Mouse (Mus musculus): ENCODE measurements around the gene Rundc3a. TPM values are rescaled to one million over a fixed set of nuclear protein-coding genes. Genes with fewer than 3 reads are reported as not detected.
"Not testable (repeated sequence)": the region's sequence is repeated elsewhere in the genome, so short reads cannot be mapped to it uniquely, and the experiment has no call there.

Gene Rundc3a
- polyA plus RNA-seq, 1 experiment: 3.2 TPM

DNA sequence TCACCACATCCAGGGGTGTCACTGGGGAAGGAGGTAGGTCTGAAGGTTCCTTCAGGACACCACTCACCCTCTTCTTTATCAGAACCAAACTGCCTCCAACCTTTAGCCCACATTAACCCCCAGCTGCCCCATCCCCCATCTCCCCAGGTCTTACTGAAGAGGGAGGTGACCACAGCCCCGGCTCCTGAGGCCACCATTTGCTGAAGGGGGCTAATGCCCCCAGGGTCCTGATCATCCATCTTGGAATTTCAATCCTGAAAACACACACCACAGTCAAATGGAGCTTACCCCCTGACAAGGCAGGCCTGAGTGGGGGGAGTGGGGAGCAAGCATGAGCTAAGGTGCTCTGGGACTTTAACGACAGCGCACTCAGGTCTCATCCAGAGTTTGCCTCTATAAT lies 13.2 kb downstream of the Rundc3a start:
- TF ChIP-seq POLR2A (IDR thresholded peaks at IDR 0.05; ENCODE audit: borderline replicate concordance, control insufficient read depth, low read depth, low read length) (no peak), CTCF (IDR thresholded peaks at IDR 0.05; ENCODE audit: control insufficient read depth, insufficient read depth, low read length) (no peak)
- peak overlapping the region; percentile 31; the same call in 1 of the 2 replicates for H3K27ac ChIP-seq (ENCODE audit: control insufficient read depth, insufficient read depth, low read depth, low read length, poor library complexity)
- peaks cover 2% of the 10 kb centered on the region; the same call in 1 of the 2 replicates for H3K4me1 ChIP-seq (ENCODE audit: control insufficient read depth, insufficient read depth, low read length)
- peak overlapping the region; percentile 67 for H3K4me3 ChIP-seq (replicated peaks; ENCODE audit: control insufficient read depth, low read depth, low read length)
- 40% methylated on average over 3 of the region's 3 CpGs for WGBS

DNA sequence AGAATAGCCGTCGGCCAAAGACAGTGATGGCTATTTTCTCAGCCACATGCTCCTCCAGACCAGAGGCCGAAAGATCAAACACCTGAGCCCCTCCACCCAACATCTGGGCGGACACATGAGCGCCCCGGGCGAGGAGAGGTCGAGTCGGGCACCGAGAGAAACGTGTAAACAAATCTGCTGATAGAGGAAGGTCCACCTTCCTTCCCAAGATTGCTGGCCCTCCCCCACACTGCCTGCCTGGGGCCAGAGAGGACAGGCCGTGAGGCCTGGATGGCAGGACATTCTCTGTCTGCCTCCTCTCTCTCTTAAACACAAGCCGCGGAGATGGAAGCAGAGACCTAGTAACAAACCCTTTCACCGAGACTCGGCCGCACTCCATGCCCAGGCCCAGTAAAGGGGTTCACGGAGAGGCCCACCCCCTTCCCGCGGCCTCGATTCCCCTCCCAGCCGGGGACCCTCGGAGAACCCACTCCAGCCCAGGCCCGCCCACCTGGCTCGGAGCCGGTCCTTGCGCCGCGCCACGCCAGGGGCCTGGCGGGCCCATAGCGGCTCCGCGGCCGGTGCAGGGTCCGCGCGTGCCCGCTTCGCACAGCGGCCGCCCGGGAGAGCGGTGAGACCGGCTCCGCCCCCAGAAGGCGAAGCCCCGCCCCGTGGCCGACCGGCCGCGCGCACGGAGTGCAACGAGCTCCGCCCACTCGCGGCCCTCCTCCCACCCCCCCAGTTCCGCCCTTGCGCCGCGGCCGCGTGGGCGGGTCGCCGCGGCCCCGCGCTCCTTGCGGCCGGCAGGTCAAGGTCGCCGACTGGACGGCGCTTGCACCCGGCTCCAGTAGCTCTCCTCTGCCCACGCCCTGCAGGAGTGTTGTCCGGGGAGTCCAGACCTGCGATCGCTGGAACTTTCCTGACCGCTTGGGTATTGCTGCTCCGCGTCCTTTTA lies 14.0 kb downstream of the Rundc3a start:
- peak; percentile 72; the same call in 1 of the 2 replicates for TF ChIP-seq POLR2A (IDR thresholded peaks at IDR 0.05; ENCODE audit: borderline replicate concordance, control insufficient read depth, low read depth, low read length)
- no peak for TF ChIP-seq CTCF (IDR thresholded peaks at IDR 0.05; ENCODE audit: control insufficient read depth, insufficient read depth, low read length)
- H3K4me3 ChIP-seq (replicated peaks; ENCODE audit: control insufficient read depth, low read depth, low read length): peak overlapping the region; percentile 84
- WGBS: under 1% methylated on average over 85 of the region's 85 CpGs
- H3K27ac ChIP-seq (ENCODE audit: control insufficient read depth, insufficient read depth, low read depth, low read length, poor library complexity): peak overlapping the region; percentile 35
- H3K4me1 ChIP-seq (ENCODE audit: control insufficient read depth, insufficient read depth, low read length): peaks cover 2% of the 10 kb centered on the region; the same call in 1 of the 2 replicates

DNA sequence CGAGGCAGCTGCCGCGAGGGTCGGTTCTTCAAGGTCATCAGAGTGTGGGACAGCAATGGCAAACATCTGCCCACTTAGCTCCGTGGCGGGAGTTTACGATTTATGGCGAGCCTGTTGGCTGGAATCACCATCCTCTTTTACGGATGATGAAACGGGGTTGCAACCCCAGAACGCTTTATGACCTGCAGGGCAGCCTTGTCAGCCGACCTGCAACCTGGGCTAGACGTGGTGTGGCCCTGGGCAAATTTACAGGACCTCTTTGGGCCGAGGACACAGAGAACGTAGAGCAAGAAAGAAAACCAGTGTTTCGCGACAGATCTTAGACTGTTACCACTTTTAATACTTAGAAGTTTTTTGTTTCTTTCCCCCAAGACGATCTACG lies 14.6 kb downstream of the Rundc3a start, which contains the start of gene Slc25a39:
Gene Slc25a39, minus strand, starts transcription at position 113 of the 382 bp plus-strand sequence.
- Histone ChIP-seq H3K4me1 (ENCODE audit: control insufficient read depth, insufficient read depth, low read length) (peaks cover 2% of the 10 kb centered on the region; the same call in 1 of the 2 replicates), H3K4me3 (replicated peaks; ENCODE audit: control insufficient read depth, low read depth, low read length) (peak within 1 kb of the TSS; percentile 84), H3K27ac (ENCODE audit: control insufficient read depth, insufficient read depth, low read depth, low read length, poor library complexity) (peak within 1 kb of the TSS; percentile 85)
- TF ChIP-seq CTCF (IDR thresholded peaks at IDR 0.05; ENCODE audit: control insufficient read depth, insufficient read depth, low read length) (no peak), POLR2A (IDR thresholded peaks at IDR 0.05; ENCODE audit: borderline replicate concordance, control insufficient read depth, low read depth, low read length) (no peak)
- WGBS: under 1% methylated on average over 19 of the region's 19 CpGs

DNA sequence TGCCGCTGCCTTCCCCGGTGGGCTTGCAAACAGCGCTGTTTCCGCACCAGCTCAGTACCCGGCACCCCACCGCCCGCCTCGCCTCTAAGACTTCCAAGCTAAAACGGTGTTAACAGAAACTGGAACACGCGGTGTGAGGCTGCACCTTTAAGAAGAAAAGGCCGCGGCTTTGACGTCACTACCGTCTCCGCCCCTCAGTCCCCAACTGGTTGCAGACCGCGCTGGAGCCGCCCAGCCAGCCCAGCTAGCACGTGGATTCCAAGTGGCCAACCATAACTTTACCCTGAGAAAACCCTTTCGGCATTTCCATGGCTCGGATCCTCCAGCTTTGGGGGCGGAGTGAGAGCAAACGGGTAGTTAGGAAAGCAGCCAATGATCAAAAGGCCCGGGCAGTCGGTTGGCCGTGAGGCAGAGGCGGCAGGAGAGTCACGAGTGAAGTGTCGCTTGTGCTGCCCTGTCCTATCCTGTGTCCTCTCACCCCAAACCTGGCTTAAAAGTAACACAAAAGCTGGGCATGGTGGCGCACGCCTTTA lies 15.2 kb downstream of the Rundc3a start:
- under 1% methylated on average over 32 of the region's 32 CpGs for WGBS
- Histone ChIP-seq H3K4me3 (replicated peaks; ENCODE audit: control insufficient read depth, low read depth, low read length) (peak overlapping the region; percentile 67), H3K4me1 (ENCODE audit: control insufficient read depth, insufficient read depth, low read length) (peaks cover 2% of the 10 kb centered on the region; the same call in 1 of the 2 replicates), H3K27ac (ENCODE audit: control insufficient read depth, insufficient read depth, low read depth, low read length, poor library complexity) (peak overlapping the region; percentile 85)
- peak; percentile 60 for TF ChIP-seq POLR2A (IDR thresholded peaks at IDR 0.05; ENCODE audit: borderline replicate concordance, control insufficient read depth, low read depth, low read length)
- TF ChIP-seq CTCF (IDR thresholded peaks at IDR 0.05; ENCODE audit: control insufficient read depth, insufficient read depth, low read length): no peak

DNA sequence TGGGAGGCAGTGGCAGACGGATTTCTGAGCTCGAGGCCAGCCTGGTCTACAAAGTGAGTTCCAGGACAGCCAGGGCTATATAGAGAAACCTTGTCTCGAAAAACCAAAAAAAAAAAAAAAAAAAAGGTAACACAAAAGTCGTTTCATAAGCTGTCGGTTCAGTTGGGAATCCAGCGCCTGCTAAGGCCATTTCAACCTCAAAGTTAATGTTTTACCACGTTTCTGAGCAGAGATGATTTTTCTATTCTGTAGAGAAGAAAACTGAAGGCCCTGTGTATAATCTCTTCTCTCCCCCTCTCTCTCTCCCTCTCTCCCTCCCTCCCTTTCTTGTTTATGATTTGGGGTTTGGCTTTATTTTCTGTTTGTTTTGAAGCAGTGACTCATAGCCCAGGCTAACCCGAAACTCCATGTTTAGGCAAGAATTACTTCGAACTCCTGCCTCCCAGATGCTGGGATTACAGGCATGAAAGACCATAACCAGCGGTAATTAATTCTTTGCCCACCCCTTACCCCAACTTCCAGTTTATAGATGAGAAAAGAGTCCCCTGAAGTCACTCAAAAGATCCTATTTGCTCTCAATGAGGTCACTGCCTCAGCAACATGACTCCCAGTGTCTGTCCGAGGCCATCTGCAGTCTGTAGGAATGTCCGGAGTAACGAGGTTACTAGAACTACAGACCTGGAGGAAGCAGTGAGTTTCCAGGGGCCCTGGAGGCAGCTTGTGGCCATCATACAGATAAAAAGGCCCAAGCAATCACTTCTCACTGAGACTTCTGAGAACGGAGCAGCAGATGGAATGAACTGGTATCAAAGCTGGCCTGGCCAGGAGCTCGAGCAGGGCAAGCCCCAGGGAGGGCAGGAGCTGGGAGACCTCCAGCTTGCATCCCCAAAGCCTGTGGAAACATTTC lies 15.9 kb downstream of the Rundc3a start:
- peak overlapping the region; percentile 85 for H3K27ac ChIP-seq (ENCODE audit: control insufficient read depth, insufficient read depth, low read depth, low read length, poor library complexity)

DNA sequence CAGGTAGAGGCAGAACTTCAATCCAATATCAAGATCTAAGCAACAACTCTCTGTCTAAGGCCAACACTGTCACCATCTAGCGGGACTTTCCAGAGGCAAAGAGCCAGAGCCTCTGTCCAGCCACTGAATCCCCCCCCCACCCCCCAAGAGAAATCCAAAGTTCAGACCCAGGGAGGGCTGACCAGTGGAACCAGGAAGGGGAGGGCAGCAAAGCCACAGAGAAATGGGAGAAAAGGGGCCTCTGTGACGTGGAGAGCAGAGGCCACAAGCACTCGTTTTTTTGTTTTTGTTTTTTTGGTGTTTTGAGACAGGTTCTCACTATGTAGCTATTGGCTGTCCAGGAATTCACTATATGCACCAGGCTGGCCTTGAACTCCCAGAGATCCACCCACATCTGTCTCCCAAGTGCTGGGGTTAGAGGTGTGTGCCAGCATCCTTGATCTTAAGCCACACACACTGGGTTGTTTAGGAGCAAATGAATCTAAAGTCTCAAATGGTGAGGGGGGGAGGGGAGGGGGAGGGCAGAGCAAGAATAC lies 16.7 kb downstream of the Rundc3a start:
- 76% methylated on average over 3 of the region's 3 CpGs for WGBS
- no peak for TF ChIP-seq CTCF (IDR thresholded peaks at IDR 0.05; ENCODE audit: control insufficient read depth, insufficient read depth, low read length)
- TF ChIP-seq POLR2A (IDR thresholded peaks at IDR 0.05; ENCODE audit: borderline replicate concordance, control insufficient read depth, low read depth, low read length): no peak
- Histone ChIP-seq H3K27ac (ENCODE audit: control insufficient read depth, insufficient read depth, low read depth, low read length, poor library complexity) (no peak overlapping the region), H3K4me1 (ENCODE audit: control insufficient read depth, insufficient read depth, low read length) (peaks cover 2% of the 10 kb centered on the region; the same call in 1 of the 2 replicates), H3K4me3 (replicated peaks; ENCODE audit: control insufficient read depth, low read depth, low read length) (no peak overlapping the region)

More for the DNA sequence above, 15.9 kb downstream of the Rundc3a start:
- TF ChIP-seq CTCF (IDR thresholded peaks at IDR 0.05; ENCODE audit: control insufficient read depth, insufficient read depth, low read length) (no peak), POLR2A (IDR thresholded peaks at IDR 0.05; ENCODE audit: borderline replicate concordance, control insufficient read depth, low read depth, low read length) (no peak)
- WGBS: 44% methylated on average over 15 of the region's 15 CpGs
- Histone ChIP-seq H3K4me3 (replicated peaks; ENCODE audit: control insufficient read depth, low read depth, low read length) (peak overlapping the region; percentile 67), H3K4me1 (ENCODE audit: control insufficient read depth, insufficient read depth, low read length) (peaks cover 2% of the 10 kb centered on the region; the same call in 1 of the 2 replicates)

DNA sequence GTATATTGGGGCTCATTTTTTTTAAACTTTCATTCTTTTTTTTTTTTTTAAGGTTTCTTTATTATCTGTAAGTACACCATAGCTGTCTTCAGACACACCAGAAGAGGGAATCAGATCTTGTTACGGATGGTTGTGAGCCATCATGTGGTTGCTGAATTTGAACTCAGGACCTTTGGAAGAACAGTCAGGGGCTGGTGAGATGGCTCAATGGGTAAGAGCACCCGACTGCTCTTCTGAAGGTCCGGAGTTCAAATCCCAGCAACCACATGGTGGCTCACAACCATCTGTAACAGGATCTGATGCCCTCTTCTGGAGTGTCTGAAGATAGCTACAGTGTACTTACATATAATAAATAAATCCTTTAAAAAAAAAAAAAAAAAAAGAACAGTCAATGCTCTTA lies 17.1 kb downstream of the Rundc3a start:
- not testable (repeated sequence) for H3K27ac ChIP-seq (ENCODE audit: control insufficient read depth, insufficient read depth, low read depth, low read length, poor library complexity); H3K4me3 ChIP-seq (replicated peaks; ENCODE audit: control insufficient read depth, low read depth, low read length); H3K4me1 ChIP-seq (ENCODE audit: control insufficient read depth, insufficient read depth, low read length)
- 80% methylated on average over 3 of the region's 3 CpGs for WGBS
